Mouse (Mus musculus) thymus, adult 2 months (tissue): ENCODE measurements around the gene Serinc5.

Source experiments
- CTCF ChIP-seq: fragments of 200-500 bp; IDR thresholded peaks from 2 replicates; pipeline ENCODE4 v1.5.1; 2012; ENCODE audit warnings: mild to moderate bottlenecking, control low read depth, low read length, moderate library complexity, borderline replicate concordance; ENCODE audit not compliant: control insufficient read depth, poor library complexity, insufficient read depth; ENCODE audit errors: extremely low read depth
- POLR2A ChIP-seq: fragments of 200-500 bp; IDR thresholded peaks from 2 replicates; pipeline ENCODE4 v1.6.1; 2012; ENCODE audit warnings: mild to moderate bottlenecking, low read length, control low read depth, moderate library complexity; ENCODE audit not compliant: control insufficient read depth, poor library complexity, insufficient read depth; ENCODE audit errors: extremely low read depth

GRCm38 (mm10) chr13:92626725-92627124 is 15.8 kb downstream of the Serinc5 start:
- TF ChIP-seq POLR2A (no peak), CTCF (no peak)
